Mouse (Mus musculus) olfactory bulb, adult 2 months (tissue): Measurements from ENCODE around the gene Angptl6. TPM values are rescaled to one million over a fixed set of nuclear protein-coding genes. Genes with fewer than 3 reads are reported as not detected.

ENCODE experiments used
- H3K27ac ChIP-seq: fragments of 200-500 bp; 2 replicates; pipeline ENCODE4 v1.5.1; 2012; ENCODE audit warnings: low read depth, low read length; ENCODE audit not compliant: insufficient read depth
- H3K4me1 ChIP-seq: fragments of 200-500 bp; 2 replicates; pipeline ENCODE4 v1.6.1; 2012; ENCODE audit warnings: low read length; ENCODE audit not compliant: control insufficient read depth, insufficient read depth
- H3K4me3 ChIP-seq: fragments of 200-500 bp; 2 replicates; pipeline ENCODE4 v1.5.1; 2012; ENCODE audit warnings: mild to moderate bottlenecking, low read depth, low read length, moderate library complexity; ENCODE audit not compliant: insufficient read depth
- CTCF ChIP-seq: fragments of 200-500 bp; IDR thresholded peaks from 2 replicates; pipeline ENCODE4 v1.5.1; 2012; ENCODE audit warnings: low read depth, mild to moderate bottlenecking, low read length, moderate library complexity; ENCODE audit not compliant: insufficient read depth
- POLR2A ChIP-seq: fragments of 200-500 bp; IDR thresholded peaks from 2 replicates; pipeline ENCODE4 v1.6.1; 2012; ENCODE audit warnings: mild to moderate bottlenecking, low read depth, low read length, moderate library complexity; ENCODE audit not compliant: insufficient read depth
- WGBS: fragments of 180-500 bp; shearing (Covaris S2); methylation state at CpG from one replicate; pipeline ENCODE4 v1.1.7; 2018; 5-methylcytosine and 5-hydroxymethylcytosine counted together
- polyA plus RNA-seq: library from polyadenylated mRNA; stranded (reverse); fragments of >200 nt; gene quantifications from 2 replicates; pipeline ENCODE4 v1.2.4, GENCODE M21; 2012; ENCODE audit warnings: low replicate concordance; ENCODE audit not compliant: missing spikeins, insufficient read depth, insufficient read length

Angptl6 gene
- polyA plus RNA-seq, 1 experiment = not detected

GRCm38 (mm10) chr9:20872991-20873390 lies 6.5 kb downstream of the Angptl6 start:
- WGBS = 89% methylated on average over 10 of the region's 10 CpGs
- Histone ChIP-seq H3K4me1 (peaks cover 15% of the 10 kb centered on the region), H3K27ac (no peak overlapping the region), H3K4me3 (no peak overlapping the region)
- TF ChIP-seq POLR2A = no peak
- TF ChIP-seq CTCF = no peak

DNA sequence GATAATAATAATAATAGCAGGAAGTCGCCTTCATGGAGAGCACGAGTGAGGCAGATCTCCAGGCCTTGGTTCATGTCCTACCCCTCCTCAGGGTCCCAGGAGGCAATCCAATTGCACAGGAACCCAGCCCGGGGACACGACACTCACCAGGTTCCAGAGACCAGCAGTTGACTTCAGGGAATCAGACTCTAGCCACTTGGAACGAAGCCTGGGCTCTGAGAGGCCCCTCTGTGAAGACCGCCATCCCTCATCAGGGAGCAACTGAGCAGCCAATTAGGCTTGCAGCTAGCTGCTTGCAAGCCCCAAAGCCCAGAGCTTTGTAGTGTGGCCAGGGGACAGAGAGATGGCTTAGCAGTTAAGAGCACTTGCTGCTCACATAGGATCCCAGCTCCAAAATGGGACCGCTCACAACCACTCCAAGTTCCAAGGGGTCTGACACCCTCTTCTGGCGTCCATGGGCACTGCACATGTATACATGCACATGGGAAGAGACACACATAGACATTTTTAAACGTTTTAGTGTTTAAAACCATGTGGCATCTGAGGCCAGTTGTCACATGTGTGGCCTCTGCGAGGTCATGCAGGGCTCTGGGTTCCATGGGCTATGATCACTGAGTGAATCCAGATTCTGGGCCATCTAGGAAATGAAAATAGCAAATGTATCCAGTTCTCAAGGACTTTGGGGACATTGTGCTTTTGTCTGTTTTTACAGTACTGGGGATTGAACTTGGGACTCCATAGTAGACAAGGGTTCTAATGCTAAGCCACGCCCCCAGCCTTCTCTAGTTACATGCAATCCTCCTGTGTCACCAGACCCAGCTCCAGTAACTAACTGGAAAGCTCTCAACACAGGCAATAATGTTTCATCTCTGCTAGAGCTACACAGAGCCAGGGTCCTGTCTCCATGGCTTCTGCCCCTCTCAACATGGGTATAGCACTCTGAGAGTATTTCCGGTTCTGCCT lies 9.0 kb downstream of the Angptl6 start:
- Histone ChIP-seq H3K4me1 (peaks cover 11% of the 10 kb centered on the region), H3K4me3 (no peak overlapping the region), H3K27ac (no peak overlapping the region)
- 75% methylated on average over 12 of the region's 12 CpGs for WGBS
- TF ChIP-seq CTCF = no peak
- TF ChIP-seq POLR2A = no peak

- no peak overlapping the region for H3K27ac ChIP-seq
These were observed 10.3 kb downstream of the Angptl6 start for GRCm38 (mm10) chr9:20869246-20869645.

DNA sequence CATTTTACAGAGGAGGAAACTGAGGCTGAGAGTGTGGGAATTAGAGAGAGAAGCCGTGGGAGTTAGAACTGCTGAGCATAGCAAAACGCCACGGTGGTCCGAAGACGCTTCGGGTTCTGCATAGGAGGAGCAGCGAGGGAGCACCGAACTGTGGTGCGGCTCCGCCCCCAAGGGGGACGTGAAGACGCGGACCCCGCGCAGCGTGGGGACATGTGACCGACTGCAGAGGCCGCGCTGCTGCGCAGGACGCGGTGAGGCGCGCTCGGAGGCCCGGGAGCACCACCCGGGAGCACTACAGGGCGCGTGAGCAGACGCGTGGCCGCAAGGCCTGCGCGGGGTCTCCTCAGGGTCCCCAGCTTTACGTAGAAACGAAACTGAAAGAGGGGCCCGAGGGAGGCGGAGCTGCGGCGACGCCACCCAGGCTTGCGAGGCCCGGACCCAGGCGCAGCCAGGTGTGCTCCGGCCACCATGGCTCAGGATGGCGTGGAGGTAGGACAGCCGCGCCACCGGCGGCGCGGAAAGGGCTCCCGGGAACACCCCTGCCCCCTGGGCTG lies 11.0 kb downstream of the Angptl6 start, which contains the start of gene A230050P20Rik:
Gene A230050P20Rik, plus strand, starts transcription at position 195 of the 554 bp plus-strand sequence.
- TF ChIP-seq CTCF (no peak), POLR2A (peak; percentile 78)
- Histone ChIP-seq H3K27ac (no peak within 1 kb of the TSS; the same call in 1 of the 2 replicates), H3K4me1 (peaks cover 6% of the 10 kb centered on the region), H3K4me3 (peak within 1 kb of the TSS; percentile 88)
- 5% methylated on average over 53 of the region's 53 CpGs for WGBS

More at GRCm38 (mm10) chr9:20869246-20869645, 10.3 kb downstream of the Angptl6 start:
- H3K4me1 ChIP-seq = peaks cover 6% of the 10 kb centered on the region
- peak overlapping the region; percentile 88 for H3K4me3 ChIP-seq
- 7% methylated on average over 19 of the region's 19 CpGs for WGBS
- TF ChIP-seq CTCF = no peak
- TF ChIP-seq POLR2A = no peak

DNA sequence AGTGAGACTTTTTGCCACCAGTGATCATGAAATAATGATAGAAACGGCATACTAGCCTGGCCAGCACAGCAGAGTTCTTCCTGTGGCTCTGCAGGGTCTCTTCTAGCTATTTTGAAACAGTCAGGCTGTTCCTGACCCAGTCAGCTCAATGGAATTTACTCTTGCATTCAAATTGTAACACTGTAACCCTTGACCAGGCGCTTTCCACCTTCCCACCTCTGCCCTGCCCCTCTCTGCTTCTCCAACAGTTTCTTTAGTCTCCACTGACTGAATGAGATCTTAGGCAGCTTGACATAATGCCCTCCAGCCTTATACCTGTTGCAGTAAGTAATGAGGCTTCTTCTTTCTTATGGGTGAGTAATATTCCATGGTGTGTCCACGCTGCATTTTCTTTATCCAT lies 12.6 kb downstream of the Angptl6 start:
- H3K27ac ChIP-seq = no peak overlapping the region
- TF ChIP-seq CTCF = no peak
- TF ChIP-seq POLR2A = no peak
- no peak overlapping the region for H3K4me3 ChIP-seq
- H3K4me1 ChIP-seq = peaks cover 6% of the 10 kb centered on the region
- 68% methylated on average over 3 of the region's 3 CpGs for WGBS

- Histone ChIP-seq H3K4me1 (no peaks in the 10 kb centered on the region), H3K4me3 (no peak overlapping the region), H3K27ac (no peak overlapping the region)
- WGBS = 65% methylated on average over 4 of the region's 4 CpGs
- no peak for TF ChIP-seq POLR2A
These were observed 17.3 kb downstream of the Angptl6 start for GRCm38 (mm10) chr9:20862225-20862624.

- WGBS = 17% methylated on average over 4 of the region's 4 CpGs
- H3K27ac ChIP-seq = no peak overlapping the region
- 0 out of 2 replicates have a peak, but pooled peaks have one; percentile 18 for TF ChIP-seq CTCF
- TF ChIP-seq POLR2A = no peak
- no peaks in the 10 kb centered on the region for H3K4me1 ChIP-seq
- no peak overlapping the region for H3K4me3 ChIP-seq
These were observed 17.7 kb downstream of the Angptl6 start for GRCm38 (mm10) chr9:20861821-20862220.

- no peak for TF ChIP-seq CTCF
- no peak for TF ChIP-seq POLR2A
- Histone ChIP-seq H3K27ac (no peak overlapping the region), H3K4me1 (no peaks in the 10 kb centered on the region), H3K4me3 (no peak overlapping the region)
- 43% methylated on average over 6 of the region's 6 CpGs for WGBS
These were observed 19.6 kb downstream of the Angptl6 start for GRCm38 (mm10) chr9:20859926-20860325.

- no peaks in the 10 kb centered on the region for H3K4me1 ChIP-seq
- no peak overlapping the region for H3K4me3 ChIP-seq
- H3K27ac ChIP-seq = no peak overlapping the region
- TF ChIP-seq CTCF (no peak), POLR2A (no peak)
- WGBS = 18% methylated on average over 6 of the region's 6 CpGs
These were observed 22.4 kb downstream of the Angptl6 start for GRCm38 (mm10) chr9:20857131-20857530.
